Mouse (Mus musculus) heart, adult 2 months (tissue): ENCODE measurements around the gene Colq.

Source experiments
- CTCF ChIP-seq: fragments of 200-600 bp; IDR thresholded peaks from 2 replicates; pipeline ENCODE4 v1.8.1; 2022; ENCODE audit warnings: antibody characterized with exemption, mild to moderate bottlenecking, moderate library complexity
- EP300 ChIP-seq: fragments of 200-500 bp; IDR thresholded peaks from 2 replicates; pipeline ENCODE4 v1.6.1; 2011; ENCODE audit warnings: low read depth, low read length, control low read depth; ENCODE audit not compliant: insufficient read depth
- POLR2A ChIP-seq: fragments of 200-500 bp; IDR thresholded peaks from 2 replicates; pipeline ENCODE4 v1.6.1; 2011; ENCODE audit warnings: mild to moderate bottlenecking, low read depth, low read length, control low read depth; ENCODE audit not compliant: insufficient read depth

- TF ChIP-seq CTCF (no peak), POLR2A (no peak), EP300 (no peak)
Observed at GRCm38 (mm10) chr14:31570131-31570951, 20.8 kb downstream of the Colq start.
